Mouse (Mus musculus): ENCODE data around the gene Rasa3.
A peak's percentile ranks its signal among the peaks of the same experiment; 100 is the strongest.

Rasa3 gene

DNA sequence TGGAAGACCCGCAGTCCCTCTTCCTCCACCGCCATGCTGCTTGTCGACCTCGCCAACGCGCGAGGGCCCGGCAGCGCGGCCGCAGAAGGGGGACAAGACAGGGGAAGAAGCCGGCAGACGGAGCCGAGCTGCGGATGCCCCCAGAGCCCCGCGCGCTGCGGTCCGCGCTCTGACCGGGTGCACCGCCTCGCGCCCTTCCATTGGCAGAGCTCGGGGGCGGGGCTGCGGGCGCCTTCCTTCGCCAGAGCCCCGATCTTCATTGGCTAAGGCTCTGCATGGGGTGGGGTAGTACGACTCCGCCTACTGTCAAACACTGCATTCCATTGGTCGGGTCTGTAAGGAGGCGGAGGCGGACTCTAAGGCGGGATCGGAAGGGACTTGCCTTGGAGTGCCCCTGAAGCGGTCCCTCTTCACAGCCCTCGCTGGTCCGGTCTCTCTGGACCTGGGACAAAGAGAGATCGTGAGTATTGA is at the start of gene Rasa3:
TSS of gene Rasa3 (minus strand) at position 191 of the 471 bp plus-strand sequence.
- peak; percentile 100 for DNase-seq

DNA sequence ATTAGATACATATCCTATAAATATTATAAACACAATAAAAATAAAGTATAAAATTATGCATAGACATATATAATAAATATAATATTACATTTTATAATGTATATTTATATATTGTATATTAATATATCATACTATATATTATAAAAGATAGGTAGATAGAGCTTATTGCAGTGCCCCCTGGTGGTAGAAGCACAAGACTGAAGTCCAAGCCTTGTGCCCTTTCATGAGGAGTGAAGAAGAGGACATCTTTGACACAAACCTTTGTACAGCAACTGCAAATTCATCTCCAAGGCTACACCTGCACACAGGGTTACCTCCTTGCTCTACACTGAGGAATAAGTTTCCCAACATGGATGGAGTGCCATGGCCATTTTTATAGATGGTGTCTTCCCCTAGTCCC is 48.3 kb upstream of the Rasa3 start:
- peak; percentile 81 for DNase-seq

DNA sequence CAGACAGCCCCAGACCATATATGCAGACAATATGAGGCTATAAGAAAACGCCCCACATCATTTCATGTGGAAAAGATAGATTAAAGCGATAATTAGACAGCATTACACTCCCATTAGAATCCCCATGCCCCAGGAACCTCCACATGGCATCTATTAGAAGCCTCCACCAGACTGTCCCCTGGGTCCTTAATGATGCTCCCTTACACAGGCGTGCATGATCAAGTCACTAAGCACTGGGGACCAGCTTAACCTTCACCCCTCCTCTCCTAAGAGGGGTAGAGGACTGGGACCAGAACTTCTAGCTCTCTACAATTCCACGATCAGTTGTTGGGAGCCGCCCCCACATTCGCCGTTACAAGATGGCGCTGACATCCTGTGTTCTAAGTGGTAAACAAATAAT is 41.6 kb upstream of the Rasa3 start:
- peak; percentile 66 for DNase-seq

- peak; percentile 44 for DNase-seq
Observed at GRCm38 (mm10) chr8:13708514-13708913, 31.1 kb upstream of the Rasa3 start.

GRCm38 (mm10) chr8:13706918-13707317 is 29.5 kb upstream of the Rasa3 start:
- DNase-seq = peak; percentile 69

GRCm38 (mm10) chr8:13705668-13706067 is 28.3 kb upstream of the Rasa3 start, which contains the start of gene Cfap97d2:
Gene Cfap97d2, plus strand, starts transcription at chr8:13705889.
- peak; percentile 88 for DNase-seq

DNA sequence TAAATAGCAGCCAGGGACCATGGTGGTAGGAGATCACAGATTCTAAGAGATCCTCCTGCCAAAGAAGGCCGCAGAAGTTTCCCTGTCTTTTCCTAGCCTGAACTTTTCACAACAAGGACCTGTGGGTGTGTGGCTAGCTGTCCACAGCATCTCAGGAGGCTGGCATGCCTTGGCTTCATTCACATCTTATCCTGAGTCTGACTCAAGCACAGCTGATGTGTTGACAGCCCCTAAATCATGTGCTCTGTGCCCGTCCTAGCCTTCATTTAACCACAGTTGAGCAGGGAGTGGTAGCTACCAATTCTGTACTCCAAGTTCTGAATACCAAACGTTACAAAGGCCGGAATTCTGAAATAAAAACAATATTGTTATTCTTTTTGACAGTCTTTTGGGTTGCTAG is 26.9 kb upstream of the Rasa3 start:
- DNase-seq = peak; percentile 86

- DNase-seq = peak; percentile 83
Observed at GRCm38 (mm10) chr8:13703756-13704155, 26.4 kb upstream of the Rasa3 start.

GRCm38 (mm10) chr8:13702755-13703154 is 25.4 kb upstream of the Rasa3 start:
- DNase-seq = peak; percentile 86

GRCm38 (mm10) chr8:13699323-13699949 is 22.0 kb upstream of the Rasa3 start:
- DNase-seq = peak; percentile 89

DNA sequence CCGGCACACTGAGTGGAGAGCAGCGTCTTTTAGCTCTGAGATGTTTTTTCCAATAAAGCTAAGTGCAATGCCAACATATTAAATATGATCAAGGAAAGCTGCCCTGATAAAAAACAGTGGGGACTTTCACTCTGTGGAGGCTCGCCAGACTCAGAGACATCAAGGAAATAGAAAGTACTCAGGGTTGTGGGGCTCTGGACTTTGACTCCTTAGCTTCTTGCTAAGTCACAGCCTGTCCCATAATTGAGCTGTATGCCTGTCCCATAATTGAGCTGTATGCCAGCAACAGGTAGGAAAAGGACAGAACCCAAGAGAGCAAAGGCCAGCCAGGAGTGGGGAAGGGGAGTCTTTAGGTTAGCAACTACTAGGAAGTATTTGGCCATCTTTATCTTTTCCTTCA is 20.9 kb upstream of the Rasa3 start:
- DNase-seq = no peak

GRCm38 (mm10) chr8:13697681-13698080 is 20.3 kb upstream of the Rasa3 start:
- DNase-seq = peak; percentile 94

DNA sequence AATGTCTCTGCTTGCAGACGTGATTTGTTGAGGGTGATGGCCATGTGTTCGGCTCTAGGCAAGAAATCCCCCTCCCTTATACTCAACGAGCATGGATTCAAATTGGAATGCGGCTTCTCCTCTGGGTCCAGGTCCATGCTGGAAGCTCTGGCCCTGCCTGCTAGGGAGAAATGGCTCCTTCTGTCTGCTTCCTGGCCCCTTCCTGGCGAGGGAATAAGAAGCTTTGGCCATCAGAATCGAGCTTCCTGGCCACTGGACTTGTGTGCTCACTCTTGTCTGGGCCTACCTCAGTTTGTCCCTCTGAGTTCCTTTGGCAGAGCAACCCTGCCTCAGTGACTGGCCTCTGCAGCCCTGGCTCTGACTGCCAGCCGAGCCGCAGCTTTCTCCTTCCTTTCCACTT is 19.8 kb upstream of the Rasa3 start:
- DNase-seq = no peak

DNA sequence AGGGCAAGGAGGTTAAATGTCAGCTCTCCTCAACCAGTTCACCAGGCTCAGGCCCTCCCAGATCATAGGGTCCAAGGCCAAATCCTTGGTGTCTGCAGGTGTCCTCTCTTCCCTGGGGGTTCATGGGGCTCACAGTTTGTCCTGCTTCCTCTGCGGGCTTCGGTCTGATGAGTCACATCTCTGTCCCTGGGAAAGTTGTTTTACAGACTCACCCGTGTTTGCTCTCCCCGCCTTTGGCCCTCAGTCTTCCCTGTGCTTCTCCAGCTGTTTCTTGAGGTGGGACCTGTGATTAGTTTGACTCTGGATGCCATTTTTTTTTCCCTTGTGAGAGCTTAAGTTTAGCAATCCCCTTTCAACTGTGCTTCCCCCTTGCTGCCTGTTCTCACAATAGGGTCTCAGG is 18.8 kb upstream of the Rasa3 start:
- DNase-seq = no peak

DNA sequence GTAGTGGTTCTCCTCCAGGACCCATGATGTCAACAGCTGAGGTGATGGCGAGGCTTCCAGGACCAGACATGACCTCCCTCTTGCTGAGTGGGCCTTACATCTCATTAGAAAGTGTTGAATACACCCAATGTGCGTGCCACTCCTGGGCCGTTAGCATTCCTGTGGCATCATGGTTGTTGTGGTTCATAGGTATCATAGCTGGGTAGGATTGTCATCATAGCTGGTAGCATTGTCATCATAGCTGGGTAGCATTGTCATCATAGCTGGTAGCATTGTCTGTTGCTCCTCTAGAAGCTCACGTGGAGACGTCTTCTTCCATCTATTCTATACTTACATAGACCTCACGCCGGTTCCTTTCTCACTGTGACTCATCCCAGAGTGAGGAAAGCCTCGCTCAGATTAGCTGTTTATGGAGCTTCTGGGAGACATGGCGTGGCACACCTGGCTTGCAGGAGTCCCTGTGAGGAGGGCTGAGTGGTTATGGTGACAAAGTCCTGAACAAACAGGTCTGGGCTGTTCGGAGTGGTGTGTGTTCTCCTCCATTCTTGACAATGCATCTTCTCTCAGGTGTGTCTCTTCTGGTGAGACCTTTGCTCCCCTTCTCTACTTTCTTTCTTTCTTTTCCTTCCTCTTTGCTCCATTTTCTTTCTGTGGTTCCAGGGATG is 17.9 kb upstream of the Rasa3 start:
- no peak for DNase-seq

GRCm38 (mm10) chr8:13694735-13695134 is 17.3 kb upstream of the Rasa3 start:
- DNase-seq = no peak

DNA sequence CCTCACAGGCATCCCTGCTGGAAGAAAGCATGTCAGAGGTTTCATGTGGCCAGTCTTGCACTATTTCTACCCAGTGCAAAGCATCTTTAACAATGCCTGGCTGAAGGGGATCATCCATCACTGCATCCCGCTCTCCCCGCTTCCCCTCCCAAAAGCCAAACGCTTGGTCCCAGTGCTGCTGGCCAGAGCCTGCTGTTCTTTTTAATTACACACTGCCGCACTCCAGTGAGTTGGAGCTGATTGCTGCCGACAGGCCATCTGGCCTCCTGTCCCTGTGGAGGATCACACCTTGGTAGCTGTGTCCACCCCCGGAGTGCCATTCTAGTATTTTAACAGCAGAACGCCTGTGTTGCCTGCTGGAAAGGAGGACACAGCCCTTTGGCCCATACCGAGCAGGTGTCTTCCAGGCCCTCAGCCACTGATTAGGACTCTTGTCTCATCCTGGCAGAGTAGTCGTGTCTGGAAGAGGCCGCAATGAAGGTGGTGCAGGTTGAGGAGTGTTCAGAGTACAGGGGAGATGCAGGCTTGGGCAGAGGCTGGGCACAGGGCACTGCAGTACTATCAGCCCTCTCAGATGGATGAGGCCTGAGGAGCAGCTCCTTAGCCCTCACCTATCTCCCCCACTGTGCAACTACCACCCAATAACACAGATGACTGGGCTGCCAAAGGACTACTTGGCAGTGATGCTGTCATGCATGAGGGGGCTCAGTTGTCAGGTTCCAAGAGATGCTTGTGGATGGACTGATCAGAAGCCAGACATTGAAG is 15.1 kb upstream of the Rasa3 start:
- DNase-seq = no peak

GRCm38 (mm10) chr8:13689331-13689730 is 11.9 kb upstream of the Rasa3 start:
- no peak for DNase-seq

DNA sequence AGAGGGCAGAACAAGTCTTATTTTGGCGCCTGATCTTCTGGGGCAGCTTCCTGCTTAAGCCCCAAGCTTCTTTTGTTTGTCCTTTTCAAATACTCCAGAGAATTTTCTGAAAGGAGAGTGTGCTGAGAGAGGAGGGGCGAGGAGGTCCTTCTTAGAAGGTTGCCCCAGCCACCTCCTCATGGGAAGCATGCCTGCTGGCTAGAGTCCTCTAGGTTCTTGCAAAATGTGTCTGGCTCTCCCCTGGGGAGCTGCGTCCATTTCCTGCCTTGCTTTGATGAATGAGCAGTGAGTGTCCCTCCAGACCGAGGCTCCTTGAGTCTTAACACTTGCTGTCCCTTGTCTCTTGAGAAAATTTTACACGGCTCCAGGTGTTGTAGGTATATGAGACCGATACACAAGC is 11.1 kb upstream of the Rasa3 start:
- peak; percentile 97 for DNase-seq

- DNase-seq = no peak
Observed at GRCm38 (mm10) chr8:13687941-13688340, 10.5 kb upstream of the Rasa3 start.

DNA sequence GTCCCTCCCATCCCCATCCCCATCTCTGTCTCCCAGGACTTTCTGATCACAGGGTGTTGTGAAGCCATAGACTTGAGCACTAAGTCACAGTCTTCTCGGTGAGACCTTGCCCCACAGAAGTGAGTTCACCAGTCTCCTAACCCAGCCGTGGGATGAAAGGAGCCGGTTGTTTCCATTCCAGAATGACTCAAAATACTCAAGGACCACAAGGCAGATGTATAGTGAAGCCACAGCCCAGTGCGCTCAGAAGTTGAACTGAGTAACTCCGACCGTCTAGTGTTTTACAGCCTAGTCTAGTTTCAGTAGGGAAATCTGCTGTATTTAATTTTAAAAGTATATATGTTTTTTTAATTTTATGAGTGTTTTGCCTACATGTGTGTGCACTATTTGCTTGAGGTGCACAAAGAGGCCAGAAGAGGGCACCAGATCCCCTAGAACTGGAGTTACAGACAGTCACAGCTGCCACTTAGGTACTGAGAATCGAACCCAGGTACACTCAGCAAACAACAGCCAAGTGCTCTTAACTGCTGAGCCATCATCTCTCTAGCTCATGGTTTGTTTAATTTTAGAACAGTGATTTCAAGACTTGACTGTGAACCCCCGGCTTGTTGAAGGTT is 9.8 kb upstream of the Rasa3 start:
- DNase-seq = no peak

GRCm38 (mm10) chr8:13686426-13686825 is 9.0 kb upstream of the Rasa3 start:
- DNase-seq = no peak

- peak; percentile 96 for DNase-seq
Observed at GRCm38 (mm10) chr8:13685674-13686314, 8.4 kb upstream of the Rasa3 start.

Measured in heart, adult 11 months (tissue).